Mouse (Mus musculus): ENCODE results near the gene Abhd14b.

DNA sequence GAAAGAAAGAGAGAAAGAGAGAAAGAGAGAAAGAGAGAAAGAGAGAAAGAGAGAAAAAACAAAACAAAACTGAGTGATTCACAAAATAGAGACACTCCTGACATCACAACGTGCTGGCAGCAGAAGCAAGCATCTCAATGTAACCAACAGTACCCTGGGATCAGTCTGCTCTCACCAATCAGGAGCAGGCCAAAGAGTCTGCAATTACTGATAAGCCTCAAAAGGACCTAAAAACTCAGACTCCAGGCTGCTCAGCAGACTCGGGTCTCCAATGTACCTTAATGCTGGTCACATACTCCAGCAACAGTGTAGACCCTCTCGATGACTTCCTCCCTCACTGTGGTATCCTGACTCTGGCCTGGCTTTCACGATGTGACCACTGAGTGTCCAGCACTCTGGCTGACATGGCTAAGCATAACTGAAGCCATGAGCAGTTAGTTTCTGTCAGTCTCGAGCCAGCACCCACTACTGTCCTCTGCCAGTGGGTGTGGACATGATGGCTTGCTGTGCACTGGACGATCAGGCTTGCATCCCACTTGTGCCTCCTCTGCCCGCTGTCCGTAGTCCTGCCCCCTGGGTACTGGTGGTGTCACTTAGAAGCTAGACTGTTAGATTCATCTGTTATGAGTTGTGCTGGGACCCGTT is 48.5 kb upstream of the Abhd14b start:
- TF ChIP-seq POLR2A (IDR thresholded peaks at IDR 0.05; ENCODE audit: control insufficient read depth, extremely low read depth, insufficient read depth, low read length, poor library complexity) (no peak), CTCF (IDR thresholded peaks at IDR 0.05; ENCODE audit: borderline replicate concordance, control insufficient read depth, extremely low read depth, insufficient read depth, low read length, poor library complexity) (no peak)
